Mouse (Mus musculus) heart, embryonic 11.5 days (tissue): ENCODE data around the gene Mtf1. TPM values are rescaled to one million over a fixed set of nuclear protein-coding genes. Genes with fewer than 3 reads are reported as not detected.

Experiments used
- ATAC-seq: fragments of 200-750 bp; cut with Nextera tagmentation; replicated peaks from 2 replicates; pipeline ENCODE4 v1.8.0; 2017; ENCODE audit warnings: moderate library complexity; ENCODE audit not compliant: insufficient number of reproducible peaks, low FRiP score, low TSS enrichment
- H3K27ac ChIP-seq: fragments of 300-500 bp; sonication (generic); 2 replicates; pipeline ENCODE4 v1.5.1; 2014; ENCODE audit warnings: mild to moderate bottlenecking, low read depth, low read length
- H3K27me3 ChIP-seq: fragments of 300-500 bp; sonication (generic); 2 replicates; pipeline ENCODE4 v1.6.1; 2014; ENCODE audit warnings: mild to moderate bottlenecking, low read length, mixed read lengths; ENCODE audit not compliant: control insufficient read depth, insufficient read depth
- H3K36me3 ChIP-seq: fragments of 300-500 bp; sonication (generic); 2 replicates; pipeline ENCODE4 v1.6.1; 2014; ENCODE audit warnings: mild to moderate bottlenecking, low read length, moderate library complexity, mixed read lengths; ENCODE audit not compliant: control insufficient read depth, insufficient read depth
- H3K4me1 ChIP-seq: fragments of 300-500 bp; sonication (generic); 2 replicates; pipeline ENCODE4 v1.6.1; 2014; ENCODE audit warnings: low read length; ENCODE audit not compliant: control insufficient read depth, insufficient read depth
- H3K4me2 ChIP-seq: fragments of 300-500 bp; sonication (generic); 2 replicates; pipeline ENCODE4 v1.6.1; 2014; ENCODE audit warnings: mild to moderate bottlenecking, moderate library complexity
- H3K4me3 ChIP-seq: fragments of 300-500 bp; sonication (generic); 2 replicates; pipeline ENCODE4 v1.5.1; 2014; ENCODE audit warnings: low read depth, low read length
- H3K9ac ChIP-seq: fragments of 300-500 bp; sonication (generic); 2 replicates; pipeline ENCODE4 v1.6.1; 2014; ENCODE audit warnings: mild to moderate bottlenecking, low read depth, low read length, moderate library complexity
- H3K9me3 ChIP-seq: fragments of 300-500 bp; sonication (generic); replicated peaks from 2 replicates; pipeline ENCODE4 v1.6.1; 2016; ENCODE audit warnings: low read length; ENCODE audit not compliant: control insufficient read depth
- WGBS: fragments of 180-500 bp; shearing (Covaris S2); extraction: QIAGEN DNeasy Blood & Tissue Kit; methylation state at CpG from one replicate; pipeline ENCODE4 v1.1.7; 2014; ENCODE audit not compliant: insufficient replicate concordance; 5-methylcytosine and 5-hydroxymethylcytosine counted together
- polyA plus RNA-seq: library from polyadenylated mRNA; unstranded; fragments of >200 nt; fragmentation: Nextera tagmentation; extraction: Ambion mirVana; gene quantifications from 2 replicates; pipeline ENCODE4 v1.2.1, GENCODE M21; 2014

Mtf1 gene
- polyA plus RNA-seq, 1 experiment from 2014 or later: 11.0 TPM

- peaks cover 8% of the 10 kb centered on the region for H3K27me3 ChIP-seq
- no peak overlapping the region for H3K4me3 ChIP-seq
- no peak overlapping the region for H3K27ac ChIP-seq
- peaks cover 5% of the 10 kb centered on the region for H3K4me1 ChIP-seq
- WGBS: 91% methylated on average over 8 of the region's 8 CpGs
- H3K9ac ChIP-seq: no peak overlapping the region
- no peak for ATAC-seq
- peaks cover 4% of the 10 kb centered on the region; the same call in 1 of the 2 replicates for H3K36me3 ChIP-seq
- no peaks in the 10 kb centered on the region for H3K9me3 ChIP-seq
- H3K4me2 ChIP-seq: no peak overlapping the region
Observed at GRCm38 (mm10) chr4:124856294-124856693, 54.4 kb downstream of the Mtf1 start.

GRCm38 (mm10) chr4:124858370-124858769 lies 56.5 kb downstream of the Mtf1 start:
- no peak for ATAC-seq
- Histone ChIP-seq H3K9me3 (no peaks in the 10 kb centered on the region), H3K27ac (no peak overlapping the region), H3K9ac (no peak overlapping the region), H3K4me2 (no peak overlapping the region), H3K4me1 (peaks cover 2% of the 10 kb centered on the region; the same call in 1 of the 2 replicates), H3K27me3 (peaks cover 28% of the 10 kb centered on the region), H3K36me3 (peaks cover 4% of the 10 kb centered on the region; the same call in 1 of the 2 replicates), H3K4me3 (no peak overlapping the region)
- 62% methylated on average over 5 of the region's 5 CpGs for WGBS

GRCm38 (mm10) chr4:124860446-124860845 lies 58.5 kb downstream of the Mtf1 start:
- no peak overlapping the region for H3K4me2 ChIP-seq
- no peak for ATAC-seq
- H3K36me3 ChIP-seq: peaks cover 4% of the 10 kb centered on the region; the same call in 1 of the 2 replicates
- H3K9ac ChIP-seq: no peak overlapping the region
- H3K4me1 ChIP-seq: peaks cover 2% of the 10 kb centered on the region; the same call in 1 of the 2 replicates
- peaks cover 33% of the 10 kb centered on the region for H3K27me3 ChIP-seq
- WGBS: 6% methylated on average over 7 of the region's 7 CpGs
- H3K9me3 ChIP-seq: no peaks in the 10 kb centered on the region
- no peak overlapping the region for H3K27ac ChIP-seq
- no peak overlapping the region for H3K4me3 ChIP-seq

GRCm38 (mm10) chr4:124861283-124862188 lies 59.6 kb downstream of the Mtf1 start, which contains the start of gene Maneal:
TSS of gene Maneal (minus strand) at chr4:124862171.
- Histone ChIP-seq H3K9me3 (no peaks in the 10 kb centered on the region), H3K9ac (peak within 1 kb of the TSS; percentile 39; the same call in 1 of the 2 replicates), H3K27ac (no peak within 1 kb of the TSS), H3K27me3 (peaks cover 33% of the 10 kb centered on the region), H3K4me2 (peak within 1 kb of the TSS; percentile 91), H3K4me1 (peaks cover 2% of the 10 kb centered on the region; the same call in 1 of the 2 replicates), H3K36me3 (no peaks in the 10 kb centered on the region), H3K4me3 (peak within 1 kb of the TSS; percentile 46)
- peak; percentile 23; the same call in 1 of the 2 replicates for ATAC-seq
- WGBS: 5% methylated on average over 41 of the region's 77 CpGs

- Histone ChIP-seq H3K36me3 (no peaks in the 10 kb centered on the region), H3K4me3 (no peak overlapping the region), H3K9ac (no peak overlapping the region), H3K4me2 (no peak overlapping the region), H3K4me1 (no peaks in the 10 kb centered on the region), H3K27ac (no peak overlapping the region), H3K9me3 (no peaks in the 10 kb centered on the region), H3K27me3 (no peaks in the 10 kb centered on the region)
- no peak for ATAC-seq
- WGBS: 88% methylated on average over 1 of the region's 1 CpGs
Observed at GRCm38 (mm10) chr4:124872719-124873118, 70.8 kb downstream of the Mtf1 start.

GRCm38 (mm10) chr4:124880599-124880998 lies 78.7 kb downstream of the Mtf1 start, which contains the start of gene Epha10:
TSS of gene Epha10 (plus strand) at chr4:124880899.
- peaks cover 3% of the 10 kb centered on the region; the same call in 1 of the 2 replicates for H3K9me3 ChIP-seq
- H3K4me1 ChIP-seq: peaks cover 7% of the 10 kb centered on the region; the same call in 1 of the 2 replicates
- no peak within 1 kb of the TSS for H3K27ac ChIP-seq
- peak within 1 kb of the TSS; percentile 63 for H3K4me2 ChIP-seq
- peak within 1 kb of the TSS; percentile 32 for H3K4me3 ChIP-seq
- WGBS: 6% methylated on average over 11 of the region's 11 CpGs
- peaks cover 59% of the 10 kb centered on the region for H3K27me3 ChIP-seq
- H3K9ac ChIP-seq: no peak within 1 kb of the TSS
- no peaks in the 10 kb centered on the region for H3K36me3 ChIP-seq
- no peak for ATAC-seq

- Histone ChIP-seq H3K4me1 (peaks cover 7% of the 10 kb centered on the region; the same call in 1 of the 2 replicates), H3K4me2 (peak overlapping the region; percentile 63), H3K4me3 (peak overlapping the region; percentile 32), H3K9me3 (peaks cover 3% of the 10 kb centered on the region; the same call in 1 of the 2 replicates), H3K36me3 (no peaks in the 10 kb centered on the region), H3K27ac (no peak overlapping the region), H3K9ac (no peak overlapping the region), H3K27me3 (peaks cover 66% of the 10 kb centered on the region)
- 0% methylated on average over 37 of the region's 37 CpGs for WGBS
- peak; percentile 47; the same call in 1 of the 2 replicates for ATAC-seq
Observed at GRCm38 (mm10) chr4:124881341-124881908, 79.5 kb downstream of the Mtf1 start.

GRCm38 (mm10) chr4:124882151-124882729 lies 80.3 kb downstream of the Mtf1 start:
- 1% methylated on average over 37 of the region's 37 CpGs for WGBS
- 0 out of 2 replicates have a peak, but pooled peaks have one; percentile 22 for ATAC-seq
- no peak overlapping the region for H3K9ac ChIP-seq
- peaks cover 68% of the 10 kb centered on the region for H3K27me3 ChIP-seq
- peaks cover 3% of the 10 kb centered on the region; the same call in 1 of the 2 replicates for H3K9me3 ChIP-seq
- H3K27ac ChIP-seq: no peak overlapping the region
- H3K4me2 ChIP-seq: peak overlapping the region; percentile 63
- no peaks in the 10 kb centered on the region for H3K36me3 ChIP-seq
- no peak overlapping the region; the same call in 1 of the 2 replicates for H3K4me3 ChIP-seq
- peaks cover 7% of the 10 kb centered on the region; the same call in 1 of the 2 replicates for H3K4me1 ChIP-seq
